Comparison of ENCODE assay signal across 8 mouse cellular contexts in genomic region chr6:49318966-49319594, GRCm38 (mm10). TPM values are rescaled to one million over a fixed set of nuclear protein-coding genes. Genes with fewer than 3 reads are reported as not detected.
DNase-seq lines count a peak whose midpoint lies in the region; ATAC-seq and TF ChIP-seq lines count a peak whose summit lies in the region.

Gene Ccdc126, plus strand, starts transcription at chr6:49319274.

- WGBS in forebrain, embryonic 10.5 days, result under 1% methylated on average over 47 of the region's 47 CpGs
- WGBS in heart, embryonic 15.5 days, result under 1% methylated on average over 47 of the region's 47 CpGs
- WGBS in liver, embryonic 14.5 days (ENCODE audit: insufficient replicate concordance), result under 1% methylated on average over 47 of the region's 47 CpGs
- under 1% methylated on average over 47 of the region's 47 CpGs for WGBS in neural tube, embryonic 11.5 days
- under 1% methylated on average over 46 of the region's 47 CpGs for WGBS in stomach, postnatal 0 days

- no peaks in the 10 kb centered on the region for H3K36me3 ChIP-seq in forebrain, embryonic 10.5 days (replicated peaks)
- no peaks in the 10 kb centered on the region for H3K36me3 ChIP-seq in heart, embryonic 15.5 days
- H3K36me3 ChIP-seq in liver, embryonic 14.5 days (replicated peaks; ENCODE audit: control insufficient read depth, insufficient read depth, low read depth), result no peaks in the 10 kb centered on the region
- H3K36me3 ChIP-seq in neural tube, embryonic 11.5 days (ENCODE audit: control insufficient read depth, insufficient read depth, low read length), result no peaks in the 10 kb centered on the region
- H3K36me3 ChIP-seq in stomach, postnatal 0 days (ENCODE audit: control insufficient read depth, insufficient read depth, low read length), result no peaks in the 10 kb centered on the region

- peak within 1 kb of the TSS; percentile 60 for H3K9ac ChIP-seq in heart, embryonic 15.5 days
- H3K9ac ChIP-seq in liver, embryonic 14.5 days (replicated peaks), result peak within 1 kb of the TSS; percentile 77
- H3K9ac ChIP-seq in neural tube, embryonic 11.5 days (ENCODE audit: low read length), result peak within 1 kb of the TSS; percentile 79
- peak within 1 kb of the TSS; percentile 79 for H3K9ac ChIP-seq in stomach, postnatal 0 days (ENCODE audit: low read length)

- no peaks in the 10 kb centered on the region for H3K27me3 ChIP-seq in forebrain, embryonic 10.5 days (ENCODE audit: poor library complexity, severe bottlenecking)
- H3K27me3 ChIP-seq in heart, embryonic 15.5 days, result no peaks in the 10 kb centered on the region
- H3K27me3 ChIP-seq in liver, embryonic 14.5 days (ENCODE audit: control insufficient read depth, insufficient read depth, low read length), result no peaks in the 10 kb centered on the region
- H3K27me3 ChIP-seq in neural tube, embryonic 11.5 days (ENCODE audit: control insufficient read depth, insufficient read depth, low read length), result no peaks in the 10 kb centered on the region
- H3K27me3 ChIP-seq in stomach, postnatal 0 days (ENCODE audit: control insufficient read depth, insufficient read depth, low read length), result no peaks in the 10 kb centered on the region

- TF ChIP-seq EP300 in liver, embryonic 14.5 days (IDR thresholded peaks at IDR 0.05; ENCODE audit: low read depth), result no peak
- TF ChIP-seq EP300 in stomach, postnatal 0 days (optimal IDR thresholded peaks at IDR 0.05), result no peak

- peak within 1 kb of the TSS; percentile 72 for H3K4me3 ChIP-seq in forebrain, embryonic 10.5 days
- H3K4me3 ChIP-seq in heart, embryonic 15.5 days, result peak within 1 kb of the TSS; percentile 62
- peak within 1 kb of the TSS; percentile 72 to 77 for H3K4me3 ChIP-seq in liver, embryonic 14.5 days (ENCODE audit: insufficient read depth in 1 of 2, low read depth in 2 of 2, low read length in 2 of 2)
- H3K4me3 ChIP-seq in neural tube, embryonic 11.5 days (ENCODE audit: low read depth, low read length), result peak within 1 kb of the TSS; percentile 62
- H3K4me3 ChIP-seq in stomach, postnatal 0 days (ENCODE audit: low read depth, low read length), result peak within 1 kb of the TSS; percentile 70

- H3K4me1 ChIP-seq in forebrain, embryonic 10.5 days, result peaks cover 20% of the 10 kb centered on the region
- H3K4me1 ChIP-seq in heart, embryonic 15.5 days (replicated peaks), result peaks cover 11% of the 10 kb centered on the region
- peaks cover 0 to 4% of the 10 kb centered on the region in 2 experiments; a peak in 1 of 4 replicates for H3K4me1 ChIP-seq in liver, embryonic 14.5 days (replicated peaks; ENCODE audit: control insufficient read depth in 2 of 2, insufficient read depth in 2 of 2, low read length in 1 of 2)
- H3K4me1 ChIP-seq in neural tube, embryonic 11.5 days (ENCODE audit: control insufficient read depth, insufficient read depth, low read length), result no peaks in the 10 kb centered on the region; the same call in 1 of the 2 replicates
- no peaks in the 10 kb centered on the region for H3K4me1 ChIP-seq in stomach, postnatal 0 days (replicated peaks; ENCODE audit: control insufficient read depth, insufficient read depth)

- peak; percentile 91 to 93 for DNase-seq in CD8-positive naive resting alpha-beta T cell, adult 2 months (ENCODE audit: low read depth in 2 of 2, low spot score in 2 of 2)
- peak; percentile 93 for DNase-seq in c-Kit-positive CD71-negative TER-119-negative erythroid progenitor cells, embryonic 14.5 days (ENCODE audit: low read depth)
- peak; percentile 98 for DNase-seq in forebrain, embryonic 10.5 days (ENCODE audit: extremely low spot score, low spot score)
- DNase-seq in kidney, postnatal 25 days, result peak; percentile 98 to 99
- peak; percentile 85 to 92 (median 88) for DNase-seq in liver, embryonic 14.5 days (ENCODE audit: low read depth in 3 of 3, low spot score in 3 of 3)
- DNase-seq in neural tube, embryonic 11.5 days (ENCODE audit: low spot score), result peak; percentile 99
- peak; percentile 99 for DNase-seq in stomach, postnatal 0 days (ENCODE audit: low spot score)

- peak; percentile 70 for TF ChIP-seq CTCF in liver, embryonic 14.5 days (IDR thresholded peaks at IDR 0.05; ENCODE audit: low read depth)
- TF ChIP-seq CTCF in stomach, postnatal 0 days (IDR thresholded peaks at IDR 0.05; ENCODE audit: low read depth), result peak; percentile 79

- ATAC-seq in heart, embryonic 15.5 days (replicated peaks; ENCODE audit: insufficient number of reproducible peaks, insufficient read depth, low FRiP score, low read depth), result peak; percentile 99
- peak; percentile 96 for ATAC-seq in liver, embryonic 14.5 days (ENCODE audit: insufficient read depth)
- ATAC-seq in neural tube, embryonic 11.5 days (ENCODE audit: insufficient read depth, low FRiP score, low TSS enrichment), result peak; percentile 100
- peak; percentile 99 for ATAC-seq in stomach, postnatal 0 days (ENCODE audit: low FRiP score, low TSS enrichment)

- H3K9me3 ChIP-seq in forebrain, embryonic 10.5 days, result no peaks in the 10 kb centered on the region
- H3K9me3 ChIP-seq in heart, embryonic 15.5 days (replicated peaks), result no peaks in the 10 kb centered on the region
- H3K9me3 ChIP-seq in liver, embryonic 14.5 days (ENCODE audit: control insufficient read depth, low read length), result no peaks in the 10 kb centered on the region
- H3K9me3 ChIP-seq in neural tube, embryonic 11.5 days (ENCODE audit: control insufficient read depth, low read length), result no peaks in the 10 kb centered on the region
- no peaks in the 10 kb centered on the region for H3K9me3 ChIP-seq in stomach, postnatal 0 days (ENCODE audit: control insufficient read depth, low read length)

- peak within 1 kb of the TSS; percentile 68 for H3K4me2 ChIP-seq in heart, embryonic 15.5 days
- H3K4me2 ChIP-seq in liver, embryonic 14.5 days (ENCODE audit: low read depth), result peak within 1 kb of the TSS; percentile 93
- H3K4me2 ChIP-seq in neural tube, embryonic 11.5 days (ENCODE audit: low read depth), result peak within 1 kb of the TSS; percentile 54
- H3K4me2 ChIP-seq in stomach, postnatal 0 days (replicated peaks; ENCODE audit: low read depth), result peak within 1 kb of the TSS; percentile 75

- peak within 1 kb of the TSS; percentile 91 for H3K27ac ChIP-seq in forebrain, embryonic 10.5 days
- peak within 1 kb of the TSS; percentile 80 for H3K27ac ChIP-seq in heart, embryonic 15.5 days
- peak within 1 kb of the TSS; percentile 27; the same call in 1 of the 2 replicates for H3K27ac ChIP-seq in liver, embryonic 14.5 days
- peak within 1 kb of the TSS; percentile 67 for H3K27ac ChIP-seq in neural tube, embryonic 11.5 days (ENCODE audit: low read depth, low read length)
- peak within 1 kb of the TSS; percentile 90 for H3K27ac ChIP-seq in stomach, postnatal 0 days (replicated peaks)

RNA-seq across cellular contexts. Expression of gene Ccdc126, which starts in this region (rescaled TPM):
- polyA plus RNA-seq in forebrain, embryonic 10.5 days (2016; fragmentation: Nextera tagmentation; extraction: Ambion mirVana), result 4.3 and 4.9 TPM in 2 replicates
- polyA plus RNA-seq in heart, embryonic 15.5 days (2015; fragmentation: Nextera tagmentation; extraction: Ambion mirVana), result 7.7 and 7.9 TPM in 2 replicates
- 0.79 and 1.4 TPM in 2 replicates for polyA plus RNA-seq in liver, embryonic 14.5 days (2012; rRNA removed)
- 2.6 and 3.0 TPM in 2 replicates for polyA plus RNA-seq in liver, embryonic 14.5 days (2014; fragmentation: Nextera tagmentation; extraction: Ambion mirVana)
- 6.6 and 7.0 TPM in 2 replicates for polyA plus RNA-seq in neural tube, embryonic 11.5 days (2014; fragmentation: Nextera tagmentation; extraction: Ambion mirVana)
- 7.4 and 8.4 TPM in 2 replicates for polyA plus RNA-seq in stomach, postnatal 0 days (2015; fragmentation: Nextera tagmentation; extraction: Ambion mirVana)

Comparison
In these comparisons a context has a peak if more than half of its experiments do, and no peak if none do; other contexts are left out.
1. Peak in every context shown above with its lines: DNase-seq, ATAC-seq, H3K4me3 ChIP-seq and H3K27ac ChIP-seq.
2. H3K27ac ChIP-seq: peak in every context shown above with its lines; median percentile 91 in forebrain, embryonic 10.5 days; 90 in stomach, postnatal 0 days; 80 in heart, embryonic 15.5 days; 67 in neural tube, embryonic 11.5 days; 27 in liver, embryonic 14.5 days.